Mouse (Mus musculus) embryonic facial prominence, embryonic 10.5 days (tissue): Measurements from ENCODE around the gene Pabpn1l. TPM values are rescaled to one million over a fixed set of nuclear protein-coding genes. Genes with fewer than 3 reads are reported as not detected.

ENCODE experiments used
- microRNA-seq: library from miRNA; unstranded; fragments of <30 nt; microRNA quantifications from one replicate; pipeline ENCODE4, GENCODE M21; 2017
- polyA plus RNA-seq: library from polyadenylated mRNA; unstranded; fragments of >200 nt; fragmentation: Nextera tagmentation; extraction: Ambion mirVana; gene quantifications from 2 replicates; pipeline ENCODE4 v1.2.1, GENCODE M21; 2016

Pabpn1l gene
- polyA plus RNA-seq, 1 experiment from 2014 or later: not detected

Small RNA genes within 50 kb of the gene (microRNA-seq; reads per million reads assigned to microRNA genes)
- not detected for gene Mir6396

Other genes with a start within 250 kb of the Pabpn1l start
- 81.8 and 82.5 TPM in 2 replicates for gene Zc3h18, start 246.1 kb downstream of the Pabpn1l start, polyA plus RNA-seq
- gene Il17c, start 200.7 kb downstream of the Pabpn1l start, polyA plus RNA-seq: 0.29 TPM in 1 of 2 replicates, not detected in the other
- gene Cyba, start 189.8 kb downstream of the Pabpn1l start, polyA plus RNA-seq: 60.2 and 62.6 TPM in 2 replicates
- gene Mvd, start 179.3 kb downstream of the Pabpn1l start, polyA plus RNA-seq: 51.2 and 59.9 TPM in 2 replicates
- gene Snai3, start 162.0 kb downstream of the Pabpn1l start, polyA plus RNA-seq: 0.57 and 0.67 TPM in 2 replicates
- 32.1 and 33.6 TPM in 2 replicates for gene Rnf166, start 146.7 kb downstream of the Pabpn1l start, polyA plus RNA-seq
- gene Ctu2, start 146.6 kb downstream of the Pabpn1l start, polyA plus RNA-seq: 69.9 and 72.9 TPM in 2 replicates
- 8.5 and 9.0 TPM in 2 replicates for gene Piezo1, start 71.4 kb downstream of the Pabpn1l start, polyA plus RNA-seq
- 70.0 and 76.4 TPM in 2 replicates for gene Cdt1, start 54.7 kb downstream of the Pabpn1l start, polyA plus RNA-seq
- 296 and 300 TPM in 2 replicates for gene Aprt, start 45.8 kb downstream of the Pabpn1l start, polyA plus RNA-seq
- 4.6 and 5.2 TPM in 2 replicates for gene Galns, start 11.3 kb downstream of the Pabpn1l start, polyA plus RNA-seq
- 49.6 and 54.9 TPM in 2 replicates for gene Trappc2l, start 11.1 kb downstream of the Pabpn1l start, polyA plus RNA-seq
- gene Cbfa2t3, start 76.4 kb upstream of the Pabpn1l start, polyA plus RNA-seq: 1.7 and 2.3 TPM in 2 replicates
- 15.9 and 16.4 TPM in 2 replicates for gene Acsf3, start 152.7 kb upstream of the Pabpn1l start, polyA plus RNA-seq
- gene Cdh15, start 225.2 kb upstream of the Pabpn1l start, polyA plus RNA-seq: 1.7 and 2.0 TPM in 2 replicates